Mouse (Mus musculus) erythroblast, embryonic 14.5 days (primary cell): ENCODE data around the gene Mast2.

Experiments used
- GATA1 ChIP-seq: IDR thresholded peaks from 2 replicates; pipeline ENCODE4 v1.6.1; 2012; ENCODE audit warnings: low read length, inconsistent platforms, mixed read lengths
- TAL1 ChIP-seq: IDR thresholded peaks from 3 replicates; pipeline ENCODE4 v1.6.1; 2012; ENCODE audit warnings: low read length, inconsistent platforms, mixed read lengths

GRCm38 (mm10) chr4:116291561-116291960 lies 172.4 kb downstream of the Mast2 start:
- no peak for TF ChIP-seq GATA1
- TF ChIP-seq TAL1, result no peak
